Comparison of ENCODE assay signal across 21 mouse cellular contexts in the genomic region with DNA sequence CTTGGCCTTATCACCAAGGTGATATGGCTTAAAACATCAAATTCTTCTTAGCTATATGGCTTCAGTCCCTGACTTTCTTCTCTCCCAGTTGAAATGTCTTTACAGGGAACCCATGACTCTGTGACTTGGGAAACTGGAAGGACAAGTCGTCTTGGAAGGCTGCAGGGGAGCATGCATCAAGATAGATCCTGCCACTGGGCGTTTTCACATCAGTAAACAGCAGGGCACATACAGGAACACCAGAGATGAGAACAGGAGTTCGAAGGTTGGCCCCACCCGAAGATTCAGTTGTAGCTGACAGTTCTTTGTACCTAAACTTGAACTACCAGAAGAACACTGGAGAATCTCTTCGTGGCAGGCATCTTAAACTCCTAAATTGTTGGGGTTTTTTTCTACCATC. TPM values are rescaled to one million over a fixed set of nuclear protein-coding genes. Genes with fewer than 3 reads are reported as not detected.
DNase-seq lines count a peak whose midpoint lies in the region; ATAC-seq and TF ChIP-seq lines count a peak whose summit lies in the region.
"Had no signal": no experiment of that assay in that cellular context is flagged by ENCODE, and none has a peak within 500 bp of the region (broad histone marks: within the 10 kb centered on the region; RNA-seq: fewer than 3 reads in every experiment).

No protein-coding gene starts in this region.

- no peak for TF ChIP-seq CTCF in stomach, postnatal 0 days (IDR thresholded peaks at IDR 0.05; ENCODE audit: low read depth)

- no peak overlapping the region for H3K9ac ChIP-seq in stomach, embryonic 16.5 days (ENCODE audit: low read length)
- H3K9ac ChIP-seq in stomach, postnatal 0 days (ENCODE audit: low read length), result no peak overlapping the region
- no peak overlapping the region for H3K9ac ChIP-seq in intestine, embryonic 15.5 days
- H3K9ac ChIP-seq in intestine, embryonic 16.5 days (ENCODE audit: low read depth, low read length), result no peak overlapping the region
- H3K9ac ChIP-seq: embryonic facial prominence, embryonic 12.5 days; forebrain, embryonic 12.5 days had no signal

- no peaks in the 10 kb centered on the region for H3K9me3 ChIP-seq in stomach, embryonic 16.5 days (replicated peaks; ENCODE audit: control insufficient read depth, low read length)
- no peaks in the 10 kb centered on the region for H3K9me3 ChIP-seq in stomach, postnatal 0 days (ENCODE audit: control insufficient read depth, low read length)
- H3K9me3 ChIP-seq in intestine, embryonic 15.5 days, result no peaks in the 10 kb centered on the region
- H3K9me3 ChIP-seq in intestine, embryonic 16.5 days (ENCODE audit: control insufficient read depth, low read length), result no peaks in the 10 kb centered on the region
- H3K9me3 ChIP-seq in forebrain, embryonic 10.5 days, result peaks cover 16% of the 10 kb centered on the region

- 0 out of 2 replicates have a peak, but pooled peaks have one; percentile 37 for ATAC-seq in stomach, embryonic 16.5 days (ENCODE audit: insufficient read depth, low FRiP score)
- ATAC-seq in stomach, postnatal 0 days (ENCODE audit: low FRiP score, low TSS enrichment), result no peak
- ATAC-seq in intestine, embryonic 15.5 days, result peak; percentile 78
- ATAC-seq in intestine, embryonic 16.5 days, result peak; percentile 82
- ATAC-seq: forebrain, embryonic 14.5 days; forebrain, embryonic 16.5 days had no signal

- H3K27me3 ChIP-seq in stomach, embryonic 16.5 days (ENCODE audit: control insufficient read depth, insufficient read depth, low read length), result no peaks in the 10 kb centered on the region
- no peaks in the 10 kb centered on the region for H3K27me3 ChIP-seq in stomach, postnatal 0 days (ENCODE audit: control insufficient read depth, insufficient read depth, low read length)
- H3K27me3 ChIP-seq in intestine, embryonic 15.5 days (replicated peaks), result no peaks in the 10 kb centered on the region
- no peaks in the 10 kb centered on the region for H3K27me3 ChIP-seq in intestine, embryonic 16.5 days (replicated peaks; ENCODE audit: control insufficient read depth, insufficient read depth, low read length)
- peaks cover 12% of the 10 kb centered on the region; the same call in 1 of the 2 replicates for H3K27me3 ChIP-seq in forebrain, embryonic 10.5 days (ENCODE audit: poor library complexity, severe bottlenecking)
- H3K27me3 ChIP-seq: embryonic facial prominence, embryonic 12.5 days; forebrain, embryonic 12.5 days had no signal

- no peak for TF ChIP-seq EP300 in stomach, postnatal 0 days (optimal IDR thresholded peaks at IDR 0.05)

- no peaks in the 10 kb centered on the region for H3K36me3 ChIP-seq in stomach, embryonic 16.5 days (ENCODE audit: control insufficient read depth, insufficient read depth, low read length)
- no peaks in the 10 kb centered on the region for H3K36me3 ChIP-seq in stomach, postnatal 0 days (ENCODE audit: control insufficient read depth, insufficient read depth, low read length)
- H3K36me3 ChIP-seq in intestine, embryonic 15.5 days, result no peaks in the 10 kb centered on the region
- H3K36me3 ChIP-seq in intestine, embryonic 16.5 days (ENCODE audit: control insufficient read depth, insufficient read depth, low read length), result no peaks in the 10 kb centered on the region
- H3K36me3 ChIP-seq in forebrain, embryonic 10.5 days (replicated peaks), result no peaks in the 10 kb centered on the region
- H3K36me3 ChIP-seq: embryonic facial prominence, embryonic 10.5 days; embryonic facial prominence, embryonic 12.5 days; forebrain, embryonic 12.5 days had no signal

- H3K27ac ChIP-seq in stomach, embryonic 16.5 days (ENCODE audit: low read length), result no peak overlapping the region
- H3K27ac ChIP-seq in stomach, postnatal 0 days (replicated peaks), result no peak overlapping the region
- H3K27ac ChIP-seq in intestine, embryonic 15.5 days, result no peak overlapping the region
- no peak overlapping the region for H3K27ac ChIP-seq in intestine, embryonic 16.5 days (ENCODE audit: low read length)
- no peak overlapping the region for H3K27ac ChIP-seq in forebrain, embryonic 10.5 days
- H3K27ac ChIP-seq: embryonic facial prominence, embryonic 10.5 days; embryonic facial prominence, embryonic 12.5 days; forebrain, embryonic 12.5 days had no signal

- no peak overlapping the region for H3K4me3 ChIP-seq in stomach, embryonic 16.5 days (replicated peaks; ENCODE audit: low read length)
- no peak overlapping the region for H3K4me3 ChIP-seq in stomach, postnatal 0 days (ENCODE audit: low read depth, low read length)
- H3K4me3 ChIP-seq in intestine, embryonic 15.5 days (replicated peaks), result no peak overlapping the region
- no peak overlapping the region for H3K4me3 ChIP-seq in intestine, embryonic 16.5 days (ENCODE audit: low read length)
- no peak overlapping the region for H3K4me3 ChIP-seq in forebrain, embryonic 10.5 days
- H3K4me3 ChIP-seq: embryonic facial prominence, embryonic 10.5 days; embryonic facial prominence, embryonic 12.5 days; forebrain, embryonic 12.5 days had no signal

- DNase-seq in kidney, postnatal 10 days, result peak; percentile 1
- no peak for DNase-seq in kidney, adult 18-20 months
- no peak for DNase-seq in stomach, postnatal 0 days (ENCODE audit: low spot score)
- DNase-seq in right cerebral cortex, postnatal 36 days (ENCODE audit: low spot score in 2 of 2), result no peak
- no peak for DNase-seq in forebrain, embryonic 10.5 days (ENCODE audit: extremely low spot score, low spot score)
- DNase-seq: adrenal gland, adult 2 months; adrenal gland, postnatal 10 days; adrenal gland, postnatal 25 days; cerebellum, adult 11 months; cerebellum, adult 18-20 months; cerebellum, adult 8-10 months; cerebellum, postnatal 10 days had no signal

- WGBS in stomach, embryonic 16.5 days, result 53% methylated on average over 5 of the region's 5 CpGs
- 61% methylated on average over 5 of the region's 5 CpGs for WGBS in stomach, postnatal 0 days
- 53% methylated on average over 5 of the region's 5 CpGs for WGBS in intestine, embryonic 15.5 days
- WGBS in intestine, embryonic 16.5 days, result 60% methylated on average over 5 of the region's 5 CpGs
- 76% methylated on average over 5 of the region's 5 CpGs for WGBS in forebrain, embryonic 10.5 days

- H3K4me2 ChIP-seq in stomach, embryonic 16.5 days (ENCODE audit: low read depth, low read length), result no peak overlapping the region
- no peak overlapping the region for H3K4me2 ChIP-seq in stomach, postnatal 0 days (replicated peaks; ENCODE audit: low read depth)
- H3K4me2 ChIP-seq in intestine, embryonic 15.5 days (replicated peaks), result no peak overlapping the region
- no peak overlapping the region for H3K4me2 ChIP-seq in intestine, embryonic 16.5 days (ENCODE audit: low read depth, low read length)
- H3K4me2 ChIP-seq: embryonic facial prominence, embryonic 12.5 days; forebrain, embryonic 12.5 days had no signal

- H3K4me1 ChIP-seq in stomach, embryonic 16.5 days (ENCODE audit: control insufficient read depth, insufficient read depth, low read length), result no peaks in the 10 kb centered on the region
- no peaks in the 10 kb centered on the region for H3K4me1 ChIP-seq in stomach, postnatal 0 days (replicated peaks; ENCODE audit: control insufficient read depth, insufficient read depth)
- no peaks in the 10 kb centered on the region; the same call in 1 of the 2 replicates for H3K4me1 ChIP-seq in intestine, embryonic 15.5 days (replicated peaks)
- H3K4me1 ChIP-seq in intestine, embryonic 16.5 days (ENCODE audit: control insufficient read depth, insufficient read depth, low read length), result no peaks in the 10 kb centered on the region
- H3K4me1 ChIP-seq in forebrain, embryonic 10.5 days, result peaks cover 12% of the 10 kb centered on the region
- H3K4me1 ChIP-seq: embryonic facial prominence, embryonic 10.5 days; embryonic facial prominence, embryonic 12.5 days had no signal

RNA-seq across cellular contexts. Expression of gene Abcc4, which starts 36.8 kb away (rescaled TPM):
- 5.2 and 6.1 TPM in 2 replicates for polyA plus RNA-seq in stomach, embryonic 16.5 days (2015; fragmentation: Nextera tagmentation; extraction: Ambion mirVana)
- 1.9 and 2.6 TPM in 2 replicates for polyA plus RNA-seq in stomach, postnatal 0 days (2015; fragmentation: Nextera tagmentation; extraction: Ambion mirVana)
- 2.2 and 2.3 TPM in 2 replicates for polyA plus RNA-seq in intestine, embryonic 15.5 days (2015; fragmentation: Nextera tagmentation; extraction: Ambion mirVana)
- polyA plus RNA-seq in intestine, embryonic 16.5 days (2015; fragmentation: Nextera tagmentation; extraction: Ambion mirVana), result 1.8 and 2.0 TPM in 2 replicates
- 3.0 and 3.6 TPM in 2 replicates for polyA plus RNA-seq in forebrain, embryonic 10.5 days (2016; fragmentation: Nextera tagmentation; extraction: Ambion mirVana)

RNA-seq across cellular contexts. Expression of gene Cldn10, which starts 44.8 kb away (rescaled TPM):
- 52.0 and 60.4 TPM in 2 replicates for polyA plus RNA-seq in stomach, embryonic 16.5 days (2015; fragmentation: Nextera tagmentation; extraction: Ambion mirVana)
- 8.2 and 8.4 TPM in 2 replicates for polyA plus RNA-seq in stomach, postnatal 0 days (2015; fragmentation: Nextera tagmentation; extraction: Ambion mirVana)
- polyA plus RNA-seq in intestine, embryonic 15.5 days (2015; fragmentation: Nextera tagmentation; extraction: Ambion mirVana), result 19.7 and 39.7 TPM in 2 replicates
- 21.1 and 23.1 TPM in 2 replicates for polyA plus RNA-seq in intestine, embryonic 16.5 days (2015; fragmentation: Nextera tagmentation; extraction: Ambion mirVana)
- polyA plus RNA-seq in forebrain, embryonic 10.5 days (2016; fragmentation: Nextera tagmentation; extraction: Ambion mirVana), result 1.6 and 3.1 TPM in 2 replicates
- polyA plus RNA-seq: C2C12 had no signal
